Mouse (Mus musculus): ENCODE results near the gene Aldh1a2.

The Aldh1a2 gene

DNA sequence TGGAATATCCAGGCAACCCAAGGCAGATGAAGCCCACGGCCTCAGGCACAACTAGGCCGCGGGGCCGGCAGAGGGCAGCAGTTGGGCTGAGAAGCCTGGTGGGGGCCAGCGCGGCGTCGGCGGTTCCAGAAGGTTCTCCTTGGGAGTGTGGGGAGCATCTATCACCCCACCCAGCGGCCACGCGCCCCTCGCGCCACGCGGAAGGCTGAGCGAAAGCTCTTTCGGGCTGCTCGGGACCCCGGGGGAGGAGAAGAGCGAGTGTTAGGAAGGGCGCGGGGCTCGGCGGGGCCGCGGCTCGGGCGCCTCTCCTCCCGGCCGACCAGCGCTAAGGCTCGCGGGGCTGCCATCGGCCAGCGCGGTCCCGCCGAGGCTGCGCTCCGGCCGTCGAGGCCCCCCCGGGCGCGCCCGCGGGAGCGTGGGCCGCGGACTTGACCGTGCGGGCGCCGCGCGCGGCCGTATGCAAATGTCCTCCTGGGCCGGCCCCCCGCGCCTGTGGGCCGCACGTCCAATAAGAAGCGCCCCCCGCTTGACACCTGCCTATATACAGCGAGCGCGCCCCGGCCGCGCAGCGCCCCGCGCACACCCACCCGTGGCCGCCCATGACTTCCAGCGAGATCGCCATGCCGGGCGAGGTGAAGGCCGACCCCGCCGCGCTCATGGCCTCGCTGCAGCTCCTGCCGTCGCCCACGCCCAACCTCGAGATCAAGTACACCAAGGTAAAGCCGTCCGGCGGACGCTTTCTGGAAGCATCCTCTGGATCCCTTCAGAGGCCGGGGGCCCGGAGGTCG lies at the start of gene Aldh1a2:
TSS of gene Aldh1a2 (plus strand) at position 542 of the 788 bp plus-strand sequence.
- peak; percentile 54 for DNase-seq

- DNase-seq, result no peak
These were observed 49.4 kb upstream of the Aldh1a2 start for GRCm38 (mm10) chr9:71166019-71166705.

DNA sequence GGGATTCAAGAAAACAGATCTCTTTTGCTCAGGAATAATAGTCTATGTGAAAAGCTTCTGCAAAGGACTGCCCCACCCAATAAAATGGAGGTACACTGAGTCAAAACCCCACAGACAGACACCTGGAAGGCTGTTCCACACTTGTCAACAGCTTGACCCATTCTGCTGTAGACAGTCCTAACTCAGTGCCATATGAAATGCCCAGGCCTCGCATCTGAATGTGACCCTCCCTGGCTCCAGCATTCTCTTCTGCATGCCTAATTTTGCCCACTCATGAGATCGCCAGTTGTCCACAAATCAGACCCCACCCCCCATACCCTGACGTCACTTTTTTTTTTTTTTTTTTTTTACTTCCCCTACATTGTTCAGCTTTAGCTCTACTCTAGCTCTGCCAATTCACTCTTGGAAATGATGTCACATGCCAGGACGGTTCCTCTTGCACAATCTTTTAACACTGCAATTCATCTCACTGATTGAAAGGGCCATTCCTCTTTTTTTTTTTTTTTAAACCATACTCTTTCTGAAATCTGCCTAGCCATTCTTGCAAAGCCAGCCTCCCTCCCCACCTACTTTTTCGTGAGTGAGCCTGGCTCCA lies 48.6 kb upstream of the Aldh1a2 start:
- peak; percentile 33 to 42 for DNase-seq

- no peak for DNase-seq
These were observed 47.9 kb upstream of the Aldh1a2 start for GRCm38 (mm10) chr9:71167473-71168215.

DNA sequence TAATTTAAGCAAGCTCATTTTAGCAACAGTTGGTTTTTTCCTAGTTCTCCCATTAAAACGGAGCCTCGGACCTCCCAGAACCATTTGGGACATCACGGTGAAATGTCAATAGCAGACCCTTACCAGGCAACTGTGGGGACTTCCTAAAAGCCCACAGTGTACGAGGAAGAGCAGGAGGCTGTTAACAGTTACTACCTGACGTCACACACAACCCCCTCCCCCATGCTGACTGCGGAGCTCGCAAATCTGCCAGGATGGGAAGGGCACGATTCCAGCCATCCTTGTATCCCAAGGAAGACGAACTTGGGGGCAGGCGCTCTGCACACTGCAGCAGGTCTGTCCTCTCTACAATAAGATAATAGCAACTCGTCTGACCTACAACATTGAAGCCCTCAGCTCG lies 47.1 kb upstream of the Aldh1a2 start, which contains the start of gene Aqp9:
TSS of gene Aqp9 (minus strand) at position 172 of the 400 bp plus-strand sequence.
- no peak for DNase-seq

GRCm38 (mm10) chr9:71173533-71173932 lies 42.1 kb upstream of the Aldh1a2 start:
- DNase-seq, result no peak

DNA sequence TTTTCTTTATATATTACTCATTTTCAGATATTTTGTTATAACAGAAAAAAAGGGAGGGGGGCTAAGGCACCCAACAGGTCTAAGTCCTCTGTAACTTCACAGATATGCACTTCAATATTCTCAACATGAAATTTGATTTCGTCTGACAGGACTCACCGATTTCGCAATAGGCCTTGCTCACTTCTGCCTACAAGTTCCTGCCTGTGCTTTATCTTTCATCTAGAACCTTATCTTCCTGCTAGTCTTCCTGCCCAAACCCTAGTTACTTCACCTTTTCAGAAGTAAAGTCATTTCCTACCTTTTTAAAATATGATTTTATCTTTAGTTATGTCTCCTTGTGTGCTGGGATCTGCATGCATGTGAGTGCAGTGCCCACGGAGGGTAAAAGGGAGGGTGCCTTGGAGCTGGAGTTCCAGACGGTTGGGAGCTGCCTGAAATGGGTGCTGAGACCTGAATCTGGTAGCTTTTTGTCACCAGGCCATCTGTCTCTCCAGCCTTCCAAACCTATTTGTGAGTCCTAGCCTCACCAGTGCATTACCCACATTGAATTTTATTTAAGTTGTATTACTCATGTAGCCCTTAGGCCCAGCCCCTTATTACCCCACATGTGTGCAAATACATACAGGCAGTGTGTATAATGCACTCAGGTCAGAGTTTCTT lies 41.1 kb upstream of the Aldh1a2 start:
- no peak for DNase-seq

GRCm38 (mm10) chr9:71175686-71176085 lies 39.9 kb upstream of the Aldh1a2 start:
- no peak for DNase-seq

GRCm38 (mm10) chr9:71179276-71179896 lies 36.2 kb upstream of the Aldh1a2 start:
- DNase-seq, result no peak

DNA sequence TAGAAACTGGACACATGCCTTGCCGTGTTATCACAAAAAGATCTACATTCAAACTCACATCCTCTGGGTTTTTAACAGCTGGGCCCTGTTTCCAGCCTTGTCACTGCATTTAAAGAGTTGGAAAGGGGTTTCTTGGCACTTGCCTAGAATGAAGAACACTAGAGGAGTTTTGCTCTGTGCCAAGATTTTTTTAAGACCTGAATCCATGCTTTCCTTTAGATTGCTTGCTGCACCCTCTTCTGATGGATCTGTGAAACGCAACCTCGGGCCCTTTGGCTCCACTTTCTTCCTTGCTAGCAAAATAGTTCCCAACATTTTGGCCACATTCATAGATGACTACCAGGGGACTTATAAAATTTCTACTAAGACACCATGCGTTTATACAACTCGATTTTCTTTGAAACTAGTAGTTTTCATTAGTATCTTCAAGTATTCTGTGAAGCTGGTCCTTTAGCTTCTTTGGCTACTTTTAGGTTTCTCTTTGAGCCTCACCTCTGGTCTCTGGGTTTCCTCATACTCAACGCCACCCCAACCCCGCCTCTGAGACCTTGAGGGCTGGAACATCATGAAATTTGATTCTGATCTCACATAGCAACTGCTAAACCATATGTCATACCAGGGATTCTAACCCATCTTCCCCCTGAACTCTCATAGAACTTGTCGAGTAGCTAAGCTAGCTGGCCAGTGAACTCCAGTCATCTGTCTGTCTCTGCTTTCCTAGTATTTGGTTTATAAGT lies 35.5 kb upstream of the Aldh1a2 start:
- DNase-seq, result no peak

- no peak for DNase-seq
These were observed 30.3 kb upstream of the Aldh1a2 start for GRCm38 (mm10) chr9:71185285-71185684.

DNA sequence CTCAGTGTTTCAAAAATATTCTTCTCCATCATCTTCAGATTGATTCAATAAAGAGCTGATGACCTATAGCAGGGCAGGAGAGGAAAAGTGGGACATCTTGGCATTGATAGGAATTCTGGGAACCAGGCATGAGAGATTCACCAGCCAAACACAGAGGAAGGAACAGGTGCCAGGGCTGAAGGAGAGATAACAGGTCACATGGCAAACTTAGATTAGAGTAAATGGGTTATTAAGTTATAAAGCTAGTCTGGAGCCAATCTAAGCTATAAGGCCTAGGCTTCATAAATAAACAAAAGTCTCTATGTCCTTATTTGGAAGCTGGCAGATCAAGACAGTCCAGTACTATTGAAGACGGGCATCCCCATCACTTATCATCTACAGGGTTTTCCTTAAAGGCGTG lies 29.8 kb upstream of the Aldh1a2 start:
- DNase-seq, result no peak

- DNase-seq, result no peak
These were observed 28.2 kb upstream of the Aldh1a2 start for GRCm38 (mm10) chr9:71187396-71187795.

- DNase-seq, result peak; percentile 29
These were observed 26.8 kb upstream of the Aldh1a2 start for GRCm38 (mm10) chr9:71188647-71189415.

DNA sequence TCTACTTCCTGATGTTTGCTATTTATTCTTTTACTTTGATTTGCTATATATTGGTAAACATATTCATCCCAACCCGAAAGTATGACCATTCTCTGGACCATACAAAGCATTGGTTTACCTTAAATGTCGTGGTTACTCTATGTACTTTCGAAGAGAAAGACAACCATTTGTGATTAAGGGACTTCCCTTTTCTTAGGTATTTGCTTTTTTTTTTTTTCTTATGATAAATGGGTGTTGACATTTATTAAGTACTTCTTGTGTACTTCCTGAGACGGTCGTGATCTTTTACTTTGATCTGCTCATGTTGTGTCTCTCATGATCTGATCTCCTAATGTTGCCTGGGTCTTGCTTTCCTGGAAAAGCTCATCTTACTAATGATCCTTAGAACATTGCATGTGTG lies 16.8 kb upstream of the Aldh1a2 start:
- DNase-seq, result no peak

DNA sequence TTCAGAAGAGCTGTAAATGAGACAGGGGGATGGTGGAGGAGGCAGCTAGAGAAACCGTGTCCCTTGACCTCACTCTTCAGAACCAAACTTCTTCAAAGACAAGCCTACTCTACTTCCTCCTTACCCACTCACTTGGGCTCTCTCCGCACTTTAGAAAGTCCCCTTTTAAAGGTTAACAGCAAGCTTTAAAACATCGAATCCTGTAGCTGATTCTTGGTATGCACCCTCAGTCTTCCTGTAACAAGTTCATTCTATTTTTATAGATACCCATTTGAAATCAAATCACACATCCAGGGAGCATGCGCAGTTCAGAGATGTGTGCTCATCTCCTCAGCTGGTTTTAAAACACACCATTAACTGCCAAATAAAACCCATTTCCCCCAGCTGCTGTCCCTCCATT lies 13.3 kb upstream of the Aldh1a2 start:
- no peak for DNase-seq

- DNase-seq, result no peak
These were observed 6.3 kb upstream of the Aldh1a2 start for GRCm38 (mm10) chr9:71209299-71209698.

DNA sequence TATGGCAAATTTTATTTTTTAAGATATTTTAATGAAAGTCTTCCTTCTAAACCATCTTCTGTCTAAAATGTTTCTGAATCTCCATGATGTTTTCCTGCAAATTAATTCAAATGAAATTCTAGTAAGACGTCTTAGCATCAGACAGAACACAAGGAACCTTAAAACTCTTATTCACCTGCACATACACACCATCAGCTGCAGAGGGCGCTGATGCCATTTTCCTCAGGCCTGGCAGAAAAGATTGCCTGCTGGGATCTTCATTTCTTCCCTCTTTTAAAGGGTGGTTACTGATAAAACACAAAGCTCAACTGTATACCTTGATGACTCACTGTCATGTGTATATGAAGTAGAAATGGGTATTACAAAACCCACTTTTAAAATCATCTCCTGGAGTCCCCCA lies 4.7 kb upstream of the Aldh1a2 start:
- DNase-seq, result no peak

GRCm38 (mm10) chr9:71213636-71214035 lies 2.0 kb upstream of the Aldh1a2 start:
- peak; percentile 11 to 23 for DNase-seq

Data from lung, adult 18-20 months (tissue).